Mouse (Mus musculus) thymus, postnatal 36 days (tissue): Measurements from ENCODE around the gene Tmco4.

Source experiments
- DNase-seq, 2 experiments: peaks; one replicate each; pipeline ENCODE4 v3.0.0; 2022; ENCODE audit warnings: mixed read lengths in 2 of 2

Gene Tmco4

GRCm38 (mm10) chr4:139068287-139068686 is 95.6 kb downstream of the Tmco4 start:
- DNase-seq, result no peak

- DNase-seq, result no peak
Observed at GRCm38 (mm10) chr4:139074060-139074459, 101.4 kb downstream of the Tmco4 start.

GRCm38 (mm10) chr4:139075041-139075711 is 102.5 kb downstream of the Tmco4 start, which contains the start of gene Htr6:
Gene Htr6 (minus strand): TSS chr4:139075570.
- DNase-seq, result no peak

GRCm38 (mm10) chr4:139075915-139076314 is 103.2 kb downstream of the Tmco4 start:
- no peak for DNase-seq

- DNase-seq, result no peak
Observed at GRCm38 (mm10) chr4:139078313-139078712, 105.6 kb downstream of the Tmco4 start.

- DNase-seq, result no peak
Observed at GRCm38 (mm10) chr4:139078726-139079125, 106.0 kb downstream of the Tmco4 start.

GRCm38 (mm10) chr4:139079439-139079838 is 106.8 kb downstream of the Tmco4 start:
- no peak for DNase-seq

GRCm38 (mm10) chr4:139080259-139080658 is 107.6 kb downstream of the Tmco4 start:
- DNase-seq, result no peak

- no peak for DNase-seq
Observed at GRCm38 (mm10) chr4:139081270-139081931, 108.7 kb downstream of the Tmco4 start.

GRCm38 (mm10) chr4:139082790-139083564 is 110.3 kb downstream of the Tmco4 start:
- DNase-seq, result no peak

GRCm38 (mm10) chr4:139085337-139085736 is 112.6 kb downstream of the Tmco4 start:
- no peak for DNase-seq

GRCm38 (mm10) chr4:139086037-139086436 is 113.3 kb downstream of the Tmco4 start:
- peak; percentile 64 to 76 for DNase-seq

GRCm38 (mm10) chr4:139086984-139087383 is 114.3 kb downstream of the Tmco4 start:
- no peak for DNase-seq

GRCm38 (mm10) chr4:139088982-139089671 is 116.4 kb downstream of the Tmco4 start:
- DNase-seq, result no peak

GRCm38 (mm10) chr4:139090303-139090940 is 117.7 kb downstream of the Tmco4 start:
- DNase-seq, result no peak

GRCm38 (mm10) chr4:139091066-139091465 is 118.4 kb downstream of the Tmco4 start:
- no peak for DNase-seq

GRCm38 (mm10) chr4:139091478-139092355 is 119.0 kb downstream of the Tmco4 start:
- no peak for DNase-seq

- no peak for DNase-seq
Observed at GRCm38 (mm10) chr4:139092356-139093195, 119.9 kb downstream of the Tmco4 start, which contains the start of gene Nbl1. Gene Nbl1 (minus strand): TSS chr4:139092993.

- no peak for DNase-seq
Observed at GRCm38 (mm10) chr4:139093196-139093530, 120.5 kb downstream of the Tmco4 start.

GRCm38 (mm10) chr4:139095406-139095805 is 122.7 kb downstream of the Tmco4 start:
- no peak for DNase-seq

GRCm38 (mm10) chr4:139096201-139096600 is 123.5 kb downstream of the Tmco4 start:
- no peak for DNase-seq
